Mouse (Mus musculus): ENCODE measurements at regions not wholly inside any gene's neighbourhood (a gene's known extent, or its start where the extent isn't known, plus 50 kb on each side); places are given as distances from the start of the nearest gene placed in this dataset.
A peak's percentile ranks its signal among the peaks of the same experiment; 100 is the strongest.

- Histone ChIP-seq H3K4me1 (no peaks in the 10 kb centered on the region), H3K36me3 (no peaks in the 10 kb centered on the region), H3K4me2 (replicated peaks) (no peak overlapping the region), H3K27me3 (no peaks in the 10 kb centered on the region), H3K4me3 (no peak overlapping the region), H3K9ac (no peak overlapping the region), H3K9me3 (no peaks in the 10 kb centered on the region), H3K27ac (no peak overlapping the region)
- no peak for ATAC-seq (ENCODE audit: low FRiP score, low read depth)
- 73% methylated on average over 3 of the region's 3 CpGs for whole genome bisulfite sequencing
Observed at GRCm38 (mm10) chr14:9338220-9338619, 672.2 kb upstream of the 4930452B06Rik start.

DNA sequence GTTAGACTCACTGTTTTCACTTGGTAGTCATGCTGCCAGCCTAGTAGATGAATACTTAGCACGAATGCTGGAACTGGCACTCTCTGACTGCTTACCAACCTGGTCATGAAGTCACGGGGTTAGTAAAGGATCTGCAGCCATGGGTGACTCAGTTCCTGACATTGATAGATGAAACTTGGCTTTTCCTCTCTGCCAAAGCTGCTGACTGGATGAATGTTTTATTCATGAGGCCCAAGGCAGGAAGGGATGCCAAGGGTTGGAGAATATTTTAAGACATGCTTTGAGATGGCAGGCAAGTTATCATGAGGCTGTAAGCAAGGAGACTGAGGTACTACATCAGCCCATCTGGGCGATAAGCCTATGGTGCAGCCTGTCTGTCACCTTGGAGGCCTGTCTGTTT, 671.1 kb upstream of the 4930452B06Rik start:
- no peak overlapping the region for H3K27ac ChIP-seq
- no peak overlapping the region for H3K9ac ChIP-seq
- no peaks in the 10 kb centered on the region for H3K27me3 ChIP-seq
- WGBS = 85% methylated on average over 3 of the region's 3 CpGs
- H3K4me3 ChIP-seq = no peak overlapping the region
- no peak for ATAC-seq (ENCODE audit: low FRiP score, low read depth)
- no peaks in the 10 kb centered on the region for H3K36me3 ChIP-seq
- no peaks in the 10 kb centered on the region for H3K4me1 ChIP-seq
- no peaks in the 10 kb centered on the region for H3K9me3 ChIP-seq
- H3K4me2 ChIP-seq (replicated peaks) = no peak overlapping the region

- Histone ChIP-seq H3K36me3 (no peaks in the 10 kb centered on the region), H3K4me3 (no peak overlapping the region), H3K9ac (no peak overlapping the region), H3K27ac (no peak overlapping the region), H3K9me3 (no peaks in the 10 kb centered on the region; the same call in 1 of the 2 replicates), H3K27me3 (no peaks in the 10 kb centered on the region), H3K4me1 (no peaks in the 10 kb centered on the region), H3K4me2 (replicated peaks) (no peak overlapping the region)
- WGBS = 60% methylated on average over 3 of the region's 3 CpGs
- no peak for ATAC-seq (ENCODE audit: low FRiP score, low read depth)
Observed at GRCm38 (mm10) chr14:9331593-9331992, 665.6 kb upstream of the 4930452B06Rik start.

GRCm38 (mm10) chr14:9330767-9331166, 664.7 kb upstream of the 4930452B06Rik start:
- Histone ChIP-seq H3K4me1 (no peaks in the 10 kb centered on the region), H3K4me2 (replicated peaks) (no peak overlapping the region), H3K27me3 (no peaks in the 10 kb centered on the region), H3K36me3 (no peaks in the 10 kb centered on the region), H3K4me3 (no peak overlapping the region), H3K9ac (no peak overlapping the region), H3K9me3 (no peaks in the 10 kb centered on the region; the same call in 1 of the 2 replicates), H3K27ac (no peak overlapping the region)
- no peak for ATAC-seq (ENCODE audit: low FRiP score, low read depth)

- Histone ChIP-seq H3K36me3 (no peaks in the 10 kb centered on the region), H3K27me3 (no peaks in the 10 kb centered on the region), H3K4me2 (replicated peaks) (no peak overlapping the region), H3K27ac (no peak overlapping the region), H3K9ac (no peak overlapping the region), H3K4me3 (no peak overlapping the region), H3K4me1 (no peaks in the 10 kb centered on the region), H3K9me3 (no peaks in the 10 kb centered on the region; the same call in 1 of the 2 replicates)
- no peak for ATAC-seq (ENCODE audit: low FRiP score, low read depth)
- 86% methylated on average over 12 of the region's 12 CpGs for WGBS
Observed at GRCm38 (mm10) chr14:9329839-9330485, 663.9 kb upstream of the 4930452B06Rik start.

DNA sequence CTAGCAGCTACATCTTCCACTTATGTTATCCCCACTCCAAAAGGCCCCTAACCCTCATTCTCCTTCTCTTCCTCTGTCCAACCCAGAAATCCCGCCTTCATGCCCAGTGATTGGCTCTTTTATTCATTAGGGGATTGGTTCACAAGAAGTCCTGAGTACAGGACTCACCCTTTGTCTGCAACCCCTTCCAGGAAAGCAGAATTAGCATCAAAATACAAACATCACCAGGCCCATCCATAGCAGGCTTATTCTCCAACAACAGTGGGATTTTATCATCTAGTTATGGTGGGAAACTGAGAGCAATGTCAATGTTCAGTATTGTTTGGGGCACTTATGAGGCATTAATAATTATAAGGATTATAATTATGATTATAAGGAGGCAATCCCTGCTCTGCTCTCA, 661.3 kb upstream of the 4930452B06Rik start:
- ATAC-seq (ENCODE audit: low FRiP score, low read depth) = no peak

DNA sequence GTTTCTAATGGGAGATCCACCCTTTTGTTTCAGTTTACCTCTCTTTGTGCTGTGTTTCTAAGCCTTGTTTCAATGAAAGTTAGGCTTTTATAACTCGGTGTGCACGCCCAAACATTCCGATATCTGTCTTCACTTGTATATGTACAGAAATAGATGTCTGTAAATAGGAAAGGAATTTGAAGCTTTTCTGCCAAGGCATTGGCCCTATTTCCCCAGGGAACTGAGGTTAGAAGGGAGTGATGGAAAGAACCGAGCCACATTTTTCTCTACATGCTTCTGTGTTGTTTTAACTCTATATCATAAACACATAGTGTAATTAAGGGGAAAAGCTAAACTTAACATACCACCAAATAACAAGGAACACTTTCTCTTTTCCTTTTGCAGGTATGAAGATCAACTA, 653.8 kb upstream of the 4930452B06Rik start:
- H3K27ac ChIP-seq = no peak overlapping the region
- H3K4me3 ChIP-seq = no peak overlapping the region
- H3K27me3 ChIP-seq = no peaks in the 10 kb centered on the region
- peak; percentile 51; the same call in 1 of the 2 replicates for ATAC-seq (ENCODE audit: low FRiP score, low read depth)
- no peaks in the 10 kb centered on the region for H3K36me3 ChIP-seq
- H3K4me1 ChIP-seq = no peaks in the 10 kb centered on the region; the same call in 1 of the 2 replicates
- WGBS = 52% methylated on average over 4 of the region's 4 CpGs
- no peak overlapping the region for H3K4me2 ChIP-seq (replicated peaks)
- H3K9me3 ChIP-seq = no peaks in the 10 kb centered on the region
- no peak overlapping the region for H3K9ac ChIP-seq

More for the DNA sequence above, 661.3 kb upstream of the 4930452B06Rik start:
- no peaks in the 10 kb centered on the region for H3K27me3 ChIP-seq
- no peaks in the 10 kb centered on the region for H3K36me3 ChIP-seq
- H3K4me1 ChIP-seq = no peaks in the 10 kb centered on the region
- H3K9me3 ChIP-seq = no peaks in the 10 kb centered on the region; the same call in 1 of the 2 replicates
- 81% methylated on average over 1 of the region's 1 CpGs for WGBS
- no peak overlapping the region for H3K9ac ChIP-seq
- H3K27ac ChIP-seq = no peak overlapping the region
- no peak overlapping the region for H3K4me2 ChIP-seq (replicated peaks)
- no peak overlapping the region for H3K4me3 ChIP-seq

DNA sequence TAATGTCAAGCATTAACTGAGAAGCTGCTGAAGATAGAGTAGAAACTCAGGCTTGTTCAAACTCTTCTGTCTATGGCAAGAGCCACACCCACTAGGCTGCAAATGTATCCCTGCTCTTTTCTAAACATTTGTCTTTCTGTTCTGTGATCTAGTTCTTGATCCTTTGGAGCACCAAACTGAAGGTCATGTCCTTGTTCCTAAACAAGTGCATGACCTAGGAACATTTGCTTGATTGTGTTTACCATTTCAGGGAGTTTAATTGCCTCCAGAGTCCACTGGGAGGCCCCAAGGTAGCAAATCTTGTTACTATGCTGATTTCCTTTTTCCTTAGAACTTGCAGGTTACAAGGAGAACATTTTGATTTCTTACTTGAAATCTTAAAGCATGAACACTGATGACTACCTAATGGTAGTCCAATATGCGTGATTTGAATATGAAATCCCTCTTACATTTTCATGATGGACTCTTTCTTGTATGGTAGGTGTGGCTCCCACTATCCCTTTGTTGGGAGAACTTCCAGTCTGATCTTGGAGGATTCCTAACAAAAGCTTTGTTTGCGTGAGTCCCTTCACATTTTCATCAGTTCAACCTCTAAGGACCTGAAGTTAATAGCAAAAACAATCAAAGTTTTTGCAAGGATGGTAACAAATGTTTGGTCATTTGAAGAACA, 652.9 kb upstream of the 4930452B06Rik start:
- no peaks in the 10 kb centered on the region; the same call in 1 of the 2 replicates for H3K4me1 ChIP-seq
- no peaks in the 10 kb centered on the region for H3K27me3 ChIP-seq
- no peak for ATAC-seq (ENCODE audit: low FRiP score, low read depth)
- no peaks in the 10 kb centered on the region for H3K36me3 ChIP-seq
- H3K27ac ChIP-seq = no peak overlapping the region
- no peak overlapping the region for H3K4me3 ChIP-seq
- 85% methylated on average over 2 of the region's 2 CpGs for WGBS
- no peak overlapping the region for H3K9ac ChIP-seq
- no peaks in the 10 kb centered on the region for H3K9me3 ChIP-seq
- no peak overlapping the region for H3K4me2 ChIP-seq (replicated peaks)

DNA sequence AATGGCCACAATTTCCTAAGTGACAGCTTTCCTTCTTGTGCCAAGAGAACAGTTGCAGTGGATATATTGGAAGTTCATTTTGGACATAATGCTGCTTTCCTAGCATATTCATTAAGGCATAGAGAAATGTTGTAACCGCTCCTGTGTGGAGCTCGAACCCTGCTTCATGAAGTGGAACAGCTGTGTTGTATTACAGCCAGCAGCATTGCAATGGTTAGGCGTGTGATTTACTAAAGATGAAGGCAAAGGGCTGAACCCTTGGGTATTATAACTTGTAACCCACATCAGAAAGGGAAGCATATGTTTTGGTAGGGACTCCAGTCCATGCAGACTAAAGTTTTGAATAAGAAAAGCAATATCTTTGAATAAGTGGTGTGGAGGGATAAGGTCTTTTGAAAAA, 649.2 kb upstream of the 4930452B06Rik start:
- H3K4me1 ChIP-seq = no peaks in the 10 kb centered on the region; the same call in 1 of the 2 replicates
- H3K9me3 ChIP-seq = no peaks in the 10 kb centered on the region
- H3K4me3 ChIP-seq = no peak overlapping the region
- H3K4me2 ChIP-seq (replicated peaks) = no peak overlapping the region
- no peak overlapping the region for H3K9ac ChIP-seq
- WGBS = 42% methylated on average over 3 of the region's 3 CpGs
- no peak overlapping the region for H3K27ac ChIP-seq
- no peaks in the 10 kb centered on the region for H3K27me3 ChIP-seq
- ATAC-seq (ENCODE audit: low FRiP score, low read depth) = peak; percentile 64; the same call in 1 of the 2 replicates
- H3K36me3 ChIP-seq = no peaks in the 10 kb centered on the region

- H3K4me1 ChIP-seq = no peaks in the 10 kb centered on the region
- H3K4me3 ChIP-seq = no peak overlapping the region
- no peaks in the 10 kb centered on the region for H3K27me3 ChIP-seq
- H3K4me2 ChIP-seq (replicated peaks) = no peak overlapping the region
- H3K9me3 ChIP-seq = peaks cover 4% of the 10 kb centered on the region; the same call in 1 of the 2 replicates
- H3K36me3 ChIP-seq = no peaks in the 10 kb centered on the region
- H3K9ac ChIP-seq = no peak overlapping the region
- WGBS = 83% methylated on average over 1 of the region's 1 CpGs
- ATAC-seq (ENCODE audit: low FRiP score, low read depth) = no peak
- H3K27ac ChIP-seq = no peak overlapping the region
Observed at GRCm38 (mm10) chr14:9296145-9296544, 630.1 kb upstream of the 4930452B06Rik start.

DNA sequence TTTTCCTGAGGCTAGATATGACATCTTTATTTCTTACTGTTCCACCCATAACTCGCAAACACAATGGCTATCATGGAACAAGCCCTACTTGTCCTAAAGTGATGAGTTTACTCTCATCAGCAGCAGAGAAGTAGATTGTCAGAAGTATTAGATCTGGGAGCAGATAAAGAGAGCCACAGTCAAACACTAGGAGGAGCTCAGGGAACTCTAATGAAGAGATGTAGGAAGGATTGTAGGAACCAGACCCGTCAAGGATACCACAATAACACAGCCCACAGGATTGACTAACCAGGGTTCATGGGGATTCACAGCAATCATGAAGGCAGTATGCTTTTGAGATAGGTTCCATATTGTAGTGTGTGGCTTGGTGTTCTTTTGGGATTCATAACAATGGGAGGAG, 628.5 kb upstream of the 4930452B06Rik start:
- no peaks in the 10 kb centered on the region for H3K4me1 ChIP-seq
- no peaks in the 10 kb centered on the region for H3K9me3 ChIP-seq
- no peak overlapping the region for H3K4me2 ChIP-seq (replicated peaks)
- H3K27ac ChIP-seq = no peak overlapping the region
- WGBS = 78% methylated on average over 2 of the region's 2 CpGs
- H3K9ac ChIP-seq = no peak overlapping the region
- no peak overlapping the region for H3K4me3 ChIP-seq
- no peaks in the 10 kb centered on the region for H3K36me3 ChIP-seq
- no peaks in the 10 kb centered on the region for H3K27me3 ChIP-seq
- no peak for ATAC-seq (ENCODE audit: low FRiP score, low read depth)

DNA sequence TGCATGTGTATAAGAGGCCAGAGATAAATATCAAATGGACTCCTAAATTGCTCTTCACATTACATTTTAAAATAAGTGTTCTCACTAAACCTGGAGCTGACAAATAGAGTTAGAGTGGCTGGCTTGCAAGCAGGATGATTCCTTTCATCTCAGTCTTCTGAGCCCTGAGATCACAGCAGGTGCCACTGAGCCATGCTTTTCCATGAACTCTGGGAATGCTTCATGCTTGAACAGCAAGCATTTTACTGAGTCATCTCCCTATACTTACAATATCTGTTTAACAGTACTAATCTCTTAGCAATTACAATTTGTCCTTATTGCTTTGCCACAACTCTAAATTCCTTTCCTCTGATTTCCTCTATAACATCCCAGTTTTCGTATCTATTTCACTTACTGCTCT, 622.1 kb upstream of the 4930452B06Rik start:
- Histone ChIP-seq H3K4me2 (replicated peaks) (no peak overlapping the region), H3K4me3 (no peak overlapping the region), H3K4me1 (no peaks in the 10 kb centered on the region), H3K27me3 (no peaks in the 10 kb centered on the region), H3K9ac (no peak overlapping the region), H3K27ac (no peak overlapping the region), H3K9me3 (no peaks in the 10 kb centered on the region), H3K36me3 (no peaks in the 10 kb centered on the region)
- ATAC-seq (ENCODE audit: low FRiP score, low read depth) = no peak
- WGBS = 87% methylated on average over 1 of the region's 1 CpGs

Data from limb, embryonic 13.5 days (tissue).